Mouse (Mus musculus) left cerebral cortex, postnatal 10 days (tissue): ENCODE results near the gene Msantd3. TPM values are rescaled to one million over a fixed set of nuclear protein-coding genes. Genes with fewer than 3 reads are reported as not detected.

ENCODE experiments used
- DNase-seq, 2 experiments: peaks; one replicate each; pipeline ENCODE4 v3.0.0; 2021 to 2022; ENCODE audit warnings: low spot score in 2 of 2, mixed read lengths in 1 of 2; ENCODE audit errors: extremely low spot score in 1 of 2
- intact Hi-C: fragments of 180-260 bp; cut with DNase I; formaldehyde crosslinking; loops from one replicate; pipeline ENCODE4 v1.15.1; 2025
- total RNA-seq, 2 experiments: library from RNA; stranded (reverse); gene quantifications; 2 replicates each; pipeline ENCODE4 v1.2.3; 2021

Msantd3 gene
- total RNA-seq, 2 experiments from 2014 or later: 27.6 to 33.1 TPM

- no peak for DNase-seq
- intact Hi-C loops: no loop called here
Measured at GRCm38 (mm10) chr4:48549661-48550060, 9.9 kb downstream of the Msantd3 start.

- intact Hi-C loops: no loop called here
- no peak for DNase-seq
Measured at GRCm38 (mm10) chr4:48552486-48553064, 12.8 kb downstream of the Msantd3 start.

GRCm38 (mm10) chr4:48554132-48554531 is 14.4 kb downstream of the Msantd3 start:
- intact Hi-C loops: no loop called here

GRCm38 (mm10) chr4:48555729-48556128 is 16.0 kb downstream of the Msantd3 start:
- no peak for DNase-seq
- intact Hi-C loops: no loop called here

More at GRCm38 (mm10) chr4:48554132-48554531, 14.4 kb downstream of the Msantd3 start:
- DNase-seq: no peak

- DNase-seq: no peak
- intact Hi-C loops: no loop called here
Measured at GRCm38 (mm10) chr4:48559652-48560051, 19.9 kb downstream of the Msantd3 start.

GRCm38 (mm10) chr4:48561824-48562223 is 22.1 kb downstream of the Msantd3 start:
- intact Hi-C loops: no loop called here
- DNase-seq: no peak

GRCm38 (mm10) chr4:48564962-48565361 is 25.2 kb downstream of the Msantd3 start:
- intact Hi-C loops: no loop called here
- DNase-seq: no peak

GRCm38 (mm10) chr4:48576361-48576760 is 36.6 kb downstream of the Msantd3 start:
- no peak for DNase-seq
- intact Hi-C loops: no loop called here

- intact Hi-C loops: no loop called here
- DNase-seq: no peak
Measured at GRCm38 (mm10) chr4:48577831-48578230, 38.1 kb downstream of the Msantd3 start.

- DNase-seq: no peak
- intact Hi-C loops: no loop called here
Measured at GRCm38 (mm10) chr4:48578399-48578798, 38.7 kb downstream of the Msantd3 start.

GRCm38 (mm10) chr4:48579475-48580110 is 39.9 kb downstream of the Msantd3 start:
- DNase-seq: no peak
- intact Hi-C loops: no loop called here

GRCm38 (mm10) chr4:48581201-48581600 is 41.5 kb downstream of the Msantd3 start:
- no peak for DNase-seq
- intact Hi-C loops: no loop called here

- intact Hi-C loops: no loop called here
- no peak for DNase-seq
Measured at GRCm38 (mm10) chr4:48581993-48582392, 42.3 kb downstream of the Msantd3 start.

GRCm38 (mm10) chr4:48582941-48583340 is 43.2 kb downstream of the Msantd3 start:
- DNase-seq: no peak
- intact Hi-C loops: no loop called here

GRCm38 (mm10) chr4:48584421-48585240 is 44.9 kb downstream of the Msantd3 start, which contains the start of gene Tmeff1:
Tmeff1 (plus strand) TSS chr4:48585174.
- intact Hi-C loops: loop anchor here (5.0 kb wide), 1 partner anchor 98 kb away; no protein-coding TSS in a partner anchor

GRCm38 (mm10) chr4:48585241-48586098 is 45.7 kb downstream of the Msantd3 start:
- DNase-seq: peak in 1 of 2 experiments; percentile 75
- intact Hi-C loops: loop anchor here (2.0 to 5.0 kb wide), 2 partner anchors 27 to 97 kb away; no protein-coding TSS in a partner anchor

More at GRCm38 (mm10) chr4:48584421-48585240, 44.9 kb downstream of the Msantd3 start, which contains the start of gene Tmeff1:
- no peak for DNase-seq

- DNase-seq: peak in 1 of 2 experiments; percentile 58
- intact Hi-C loops: loop anchor here (2.0 to 5.0 kb wide), 2 partner anchors 27 to 96 kb away; no protein-coding TSS in a partner anchor
Measured at GRCm38 (mm10) chr4:48586099-48586821, 46.5 kb downstream of the Msantd3 start.

GRCm38 (mm10) chr4:48587526-48587925 is 47.8 kb downstream of the Msantd3 start:
- intact Hi-C loops: loop anchor here (2.0 to 5.0 kb wide), 2 partner anchors 25 to 95 kb away; no protein-coding TSS in a partner anchor
- DNase-seq: no peak
